Mouse (Mus musculus) embryo, embryonic 11.5 days (tissue): Measurements from ENCODE around the gene Bmper.

Experiments used
- DNase-seq: peaks from one replicate; pipeline ENCODE4 v3.0.0-alpha.2; 2012; ENCODE audit warnings: low read depth, low spot score

The Bmper gene

DNA sequence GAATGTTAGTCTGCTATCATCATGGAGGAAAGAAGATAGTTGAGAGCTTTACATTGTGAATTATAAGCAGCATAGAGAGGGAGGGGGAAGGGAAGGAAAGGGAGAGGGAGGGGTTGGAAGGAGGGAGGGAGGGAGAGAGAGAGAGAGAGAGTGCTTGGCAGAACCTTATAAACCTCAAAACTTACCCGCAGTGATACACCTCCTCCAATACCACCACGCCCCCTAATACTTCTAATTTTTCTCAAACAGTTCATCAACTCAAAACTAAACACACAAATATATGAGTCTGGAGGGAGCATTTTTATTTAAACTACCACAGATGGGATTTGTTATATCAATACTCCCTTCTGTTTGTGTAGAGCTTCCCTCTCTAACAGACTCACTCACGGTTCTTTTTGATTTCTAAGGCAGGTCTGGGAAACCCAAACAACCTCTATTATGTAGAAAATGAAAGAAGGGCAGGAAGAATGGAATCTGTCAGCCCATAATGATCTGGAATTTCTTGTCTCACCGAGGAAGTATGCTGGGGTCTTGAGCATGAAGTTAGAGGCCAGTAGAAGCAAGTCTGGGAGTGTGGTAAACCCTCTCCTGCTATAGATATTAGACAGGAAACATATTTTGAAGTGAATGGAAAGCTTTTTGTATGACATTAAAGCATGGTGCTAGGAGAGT lies 152.0 kb downstream of the Bmper start:
- no peak for DNase-seq

DNA sequence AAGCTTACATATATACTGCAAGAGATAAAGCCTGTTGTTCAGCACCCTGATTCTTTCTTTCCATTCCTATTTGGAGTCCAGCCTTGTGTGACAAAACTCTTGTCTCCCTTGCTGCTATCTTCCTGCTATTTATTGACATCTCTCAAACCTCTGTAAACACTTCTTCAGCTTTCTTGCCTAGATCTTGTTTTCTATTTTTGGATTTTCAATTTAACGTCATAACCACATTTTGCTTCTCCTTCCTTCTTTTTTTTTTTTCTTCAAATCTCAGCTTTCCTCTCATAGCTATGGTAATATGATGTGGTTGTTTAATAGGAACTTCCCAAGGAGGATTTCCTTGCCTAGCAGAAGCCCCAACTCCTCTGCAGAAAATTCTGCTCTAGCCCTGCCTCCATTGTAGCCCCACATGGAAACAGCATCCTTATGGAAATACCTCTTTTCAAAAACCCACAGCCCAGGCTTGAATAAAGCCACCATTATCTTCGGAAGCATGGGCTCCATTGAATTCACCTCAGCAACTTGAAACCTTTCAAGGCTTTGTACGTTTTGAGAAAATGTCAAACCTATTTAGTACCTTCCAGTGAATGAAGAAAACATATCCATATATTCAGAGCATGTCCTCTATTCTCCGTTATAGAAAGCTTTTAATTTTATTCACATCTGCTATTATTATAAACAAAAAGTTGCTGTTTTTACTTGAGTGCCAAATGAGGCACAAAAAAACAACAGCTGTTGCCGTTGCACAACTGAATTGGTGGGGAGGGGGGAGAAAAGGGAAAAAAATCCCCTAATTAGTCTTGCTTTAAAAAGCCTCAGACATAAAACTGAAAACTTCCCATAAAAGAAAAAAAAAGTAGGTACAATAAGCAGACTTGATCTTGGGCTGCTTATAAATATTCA lies 155.2 kb downstream of the Bmper start:
- DNase-seq = no peak

- no peak for DNase-seq
Measured at GRCm38 (mm10) chr9:23378731-23379170, 155.9 kb downstream of the Bmper start.

DNA sequence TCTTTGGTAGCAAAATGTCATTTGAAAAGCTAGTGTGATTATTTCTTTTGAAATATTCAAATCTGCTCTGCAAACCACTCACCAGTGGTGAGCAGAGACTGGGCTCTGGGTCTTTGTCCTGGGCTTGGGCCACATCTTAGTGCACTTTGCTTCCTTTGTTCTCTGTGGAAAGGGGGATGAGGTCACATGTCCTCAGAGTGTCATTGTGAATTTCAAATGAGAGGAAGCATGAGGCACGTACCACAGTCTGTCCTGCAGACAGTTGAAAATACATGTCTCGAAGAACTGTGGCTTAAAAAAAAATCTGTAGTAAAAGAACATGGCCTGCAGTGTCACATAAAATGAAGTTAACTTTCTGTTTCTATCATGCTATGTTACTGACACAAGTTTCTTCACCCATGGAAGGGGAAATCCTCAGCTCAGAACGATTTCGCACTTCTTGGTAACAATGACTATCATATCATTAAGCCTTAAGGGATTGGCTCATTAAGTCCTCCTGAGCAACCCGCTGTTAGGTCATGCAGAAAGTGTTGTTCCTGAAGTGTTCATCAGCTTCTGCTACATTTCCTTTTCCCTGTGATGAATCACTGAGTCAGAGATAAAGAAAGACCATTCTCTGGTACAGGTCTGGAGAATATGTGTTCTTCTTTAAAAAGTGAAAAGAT lies 157.4 kb downstream of the Bmper start:
- no peak for DNase-seq

DNA sequence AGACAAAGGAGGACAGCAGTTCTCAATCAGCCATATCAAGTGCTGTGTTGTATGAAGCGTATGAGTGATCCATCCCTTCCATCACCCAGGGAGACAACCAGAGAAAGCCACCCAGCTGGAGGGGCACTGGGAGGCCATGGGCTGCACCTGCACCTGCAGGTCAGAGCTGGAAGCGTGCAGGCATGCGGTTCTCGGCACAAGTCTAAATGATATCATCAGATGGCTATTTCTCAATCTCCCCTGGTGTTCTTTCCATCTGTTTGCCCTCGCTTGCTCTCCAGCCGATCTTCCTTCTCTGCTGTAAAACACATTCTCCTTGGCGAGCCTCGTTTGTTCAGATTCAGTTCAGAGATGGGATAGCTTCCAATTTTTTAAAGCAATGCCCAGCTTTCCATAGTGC lies 160.4 kb downstream of the Bmper start:
- no peak for DNase-seq

DNA sequence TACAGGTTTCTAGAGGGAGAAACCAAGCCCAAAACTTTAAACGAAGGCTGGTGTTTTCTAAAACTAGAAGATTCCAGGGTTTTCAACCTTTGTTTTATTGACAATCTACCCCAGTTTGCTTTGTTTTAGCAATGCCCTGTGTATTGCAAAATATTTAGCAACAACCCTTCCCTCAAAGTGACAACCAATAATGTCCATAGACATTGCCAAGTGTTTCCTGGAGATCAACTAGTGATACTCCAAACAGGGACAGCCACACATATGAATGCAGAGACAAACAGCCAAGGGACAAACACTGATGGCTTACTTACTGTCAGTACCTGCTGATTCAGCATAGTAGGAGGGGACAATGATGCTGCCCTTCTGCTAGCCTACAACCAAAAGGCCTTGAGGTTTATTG lies 161.0 kb downstream of the Bmper start:
- DNase-seq = no peak

- no peak for DNase-seq
Measured at GRCm38 (mm10) chr9:23384880-23385279, 162.0 kb downstream of the Bmper start.

DNA sequence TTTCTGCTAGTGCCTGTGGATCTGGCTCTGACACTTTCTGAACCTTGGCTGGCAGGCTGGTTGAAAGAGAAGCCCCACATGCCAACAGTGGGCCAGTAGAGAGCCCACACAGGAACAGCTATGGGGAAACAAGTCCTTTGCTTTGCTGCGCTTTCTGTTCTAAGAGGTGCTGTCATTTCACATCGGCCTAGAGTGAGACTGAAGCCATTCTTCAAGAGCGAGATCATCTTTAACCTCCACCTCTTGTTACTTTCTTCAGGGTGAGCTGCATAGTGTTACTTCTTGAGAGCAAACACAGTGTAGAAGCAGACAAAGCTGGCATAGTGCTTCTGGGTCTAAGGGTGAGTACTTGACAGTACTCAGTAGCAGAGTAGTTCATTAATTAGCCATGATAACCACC lies 163.3 kb downstream of the Bmper start:
- DNase-seq = no peak

DNA sequence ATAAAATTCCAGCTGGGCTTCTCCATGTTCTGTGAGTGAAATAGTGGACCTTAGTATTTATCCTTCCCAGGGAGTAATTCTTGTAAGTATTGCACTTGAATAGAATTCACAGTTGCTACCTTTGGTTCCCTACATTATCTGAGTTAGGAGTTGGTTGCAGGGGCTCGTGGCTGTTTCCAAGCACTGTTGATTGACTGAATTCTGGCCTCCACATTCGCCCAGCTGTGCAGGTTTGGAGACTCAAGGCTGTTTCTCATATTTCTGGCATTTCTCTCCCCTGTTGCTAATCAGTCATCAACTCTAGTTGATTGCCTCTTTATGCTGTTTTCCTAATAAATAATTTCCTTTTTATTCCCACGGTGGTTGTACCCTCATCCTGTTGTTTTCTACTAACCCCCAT lies 167.2 kb downstream of the Bmper start:
- DNase-seq = no peak

DNA sequence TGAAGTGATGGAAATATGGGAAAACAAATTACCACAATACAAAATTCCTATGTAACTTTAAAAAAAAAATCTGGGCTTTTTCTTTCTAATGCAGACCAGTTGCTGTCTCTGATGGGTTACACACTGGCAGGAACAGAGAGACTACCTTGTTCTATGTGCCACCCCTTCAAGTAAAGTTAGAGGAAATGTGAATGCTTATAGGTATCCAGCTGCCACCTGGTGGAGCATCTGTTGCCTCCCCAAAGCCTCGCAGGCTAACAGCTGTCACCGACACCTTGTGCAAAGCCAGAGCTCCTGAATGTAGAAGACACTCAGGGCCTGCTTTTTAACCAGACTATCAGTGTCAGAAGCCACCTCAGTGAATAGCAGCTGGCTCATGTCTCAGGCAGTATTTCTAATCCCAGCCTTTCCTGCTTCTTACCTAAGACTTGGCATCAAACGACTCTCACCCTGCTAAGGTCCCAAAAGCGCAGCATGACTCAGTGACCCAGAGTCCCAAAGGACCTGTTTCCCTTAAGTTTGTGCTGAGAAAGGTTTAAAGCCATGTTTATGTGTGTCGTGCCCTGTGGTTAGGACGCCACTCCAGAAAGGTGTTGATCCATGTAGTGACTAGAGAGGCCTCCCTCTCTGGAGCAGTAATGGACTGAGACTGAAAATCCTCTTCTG lies 171.9 kb downstream of the Bmper start:
- DNase-seq = no peak

- DNase-seq = no peak
Measured at GRCm38 (mm10) chr9:23396186-23396585, 173.3 kb downstream of the Bmper start.

DNA sequence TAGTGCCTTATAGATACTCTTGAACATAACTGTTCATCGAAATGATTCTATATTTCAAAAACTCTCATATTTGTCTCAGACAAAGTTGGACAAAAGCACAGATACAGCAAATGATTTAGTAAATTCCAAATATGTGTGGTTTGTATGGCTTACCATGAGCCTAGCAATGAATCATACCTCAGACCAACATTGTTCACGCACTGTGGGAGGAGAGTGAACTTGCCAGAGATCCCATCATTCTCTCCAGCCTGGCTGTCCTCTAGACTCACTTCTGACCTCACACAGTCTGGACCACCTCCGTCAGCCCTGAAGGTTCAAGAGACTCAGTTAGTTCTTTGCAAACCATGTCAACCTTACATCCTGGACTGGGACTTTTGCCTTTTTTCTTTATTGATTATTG lies 175.0 kb downstream of the Bmper start:
- DNase-seq = no peak

- no peak for DNase-seq
Measured at GRCm38 (mm10) chr9:23399638-23400284, 176.9 kb downstream of the Bmper start.

DNA sequence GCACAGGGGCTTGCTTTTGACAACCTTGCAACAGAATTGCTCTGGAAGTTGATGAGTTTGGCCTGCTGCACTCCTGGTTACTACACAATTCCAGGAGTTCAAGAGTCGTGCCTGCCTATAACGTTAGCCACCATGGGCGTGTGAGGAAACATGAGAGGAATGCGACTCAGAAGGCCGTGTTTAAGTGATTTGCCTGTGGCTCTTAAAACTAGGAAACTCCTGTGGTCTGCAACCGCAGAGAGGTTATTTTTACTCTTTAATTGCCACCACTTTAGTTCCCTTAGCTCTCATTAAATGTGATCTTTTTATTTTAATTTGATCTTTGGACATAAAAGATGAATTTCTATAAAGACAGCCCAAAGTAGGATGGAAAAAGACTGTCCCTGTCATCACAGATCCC lies 184.5 kb downstream of the Bmper start:
- no peak for DNase-seq

DNA sequence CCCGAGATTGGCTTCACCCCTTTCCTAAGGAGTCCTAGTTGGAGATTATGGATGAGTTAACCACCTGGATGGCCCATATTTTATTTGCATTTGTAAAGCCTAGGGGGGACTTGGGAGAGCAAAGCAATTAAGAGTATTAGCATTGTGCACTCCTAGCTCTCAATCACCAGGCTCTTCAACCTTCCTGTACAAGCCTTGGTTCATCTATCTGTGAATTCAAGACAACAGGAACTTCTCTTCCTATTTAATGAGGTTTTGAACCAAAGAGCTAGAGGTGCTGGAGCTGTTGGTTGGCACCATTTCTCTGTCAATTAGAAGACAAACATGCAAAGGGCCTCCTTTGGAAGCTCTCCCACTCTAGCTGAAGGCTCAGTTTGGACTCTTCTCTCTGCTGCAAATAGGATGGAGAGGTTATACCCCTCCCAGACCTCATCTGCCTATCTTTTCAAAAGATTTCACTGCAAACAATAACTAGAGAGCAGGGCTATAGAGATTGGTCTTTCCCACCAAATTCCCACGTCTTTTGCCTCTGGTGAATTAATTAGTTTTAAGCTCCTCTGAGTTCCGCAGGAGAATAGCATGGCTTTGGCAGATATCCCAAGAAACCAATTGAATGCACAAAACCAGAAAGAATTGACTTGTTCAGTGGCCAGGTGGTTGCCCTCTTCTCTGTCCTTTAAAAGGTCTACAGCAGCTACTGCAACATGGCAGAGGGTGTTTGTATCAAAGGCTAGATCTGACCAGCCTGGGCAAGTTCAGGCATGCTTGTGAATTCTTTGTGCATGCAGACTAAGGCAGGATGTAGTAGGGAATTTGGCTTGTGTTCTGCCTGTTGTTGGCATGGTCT lies 185.3 kb downstream of the Bmper start:
- DNase-seq = no peak

GRCm38 (mm10) chr9:23410567-23410966 lies 187.7 kb downstream of the Bmper start:
- no peak for DNase-seq

- DNase-seq = no peak
Measured at GRCm38 (mm10) chr9:23412956-23413355, 190.1 kb downstream of the Bmper start.

DNA sequence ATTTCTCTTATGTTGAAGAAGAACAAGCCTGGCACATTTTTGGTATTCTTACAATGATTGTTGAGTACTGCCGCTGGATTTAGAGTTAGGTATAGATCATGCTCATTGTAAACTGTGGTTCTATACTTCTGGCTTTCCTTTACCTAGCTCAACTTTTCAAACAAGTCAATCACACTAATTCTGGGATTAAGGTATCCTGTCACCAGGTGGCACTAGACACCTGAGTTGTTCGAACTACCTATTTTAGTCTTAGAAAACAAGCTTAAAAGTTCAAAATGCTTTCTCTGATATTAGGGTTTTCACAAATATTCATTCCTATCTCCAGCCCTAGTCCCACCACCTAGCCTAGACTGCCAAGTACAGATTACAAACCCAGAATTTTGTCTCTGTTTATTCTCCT lies 196.2 kb downstream of the Bmper start:
- no peak for DNase-seq

DNA sequence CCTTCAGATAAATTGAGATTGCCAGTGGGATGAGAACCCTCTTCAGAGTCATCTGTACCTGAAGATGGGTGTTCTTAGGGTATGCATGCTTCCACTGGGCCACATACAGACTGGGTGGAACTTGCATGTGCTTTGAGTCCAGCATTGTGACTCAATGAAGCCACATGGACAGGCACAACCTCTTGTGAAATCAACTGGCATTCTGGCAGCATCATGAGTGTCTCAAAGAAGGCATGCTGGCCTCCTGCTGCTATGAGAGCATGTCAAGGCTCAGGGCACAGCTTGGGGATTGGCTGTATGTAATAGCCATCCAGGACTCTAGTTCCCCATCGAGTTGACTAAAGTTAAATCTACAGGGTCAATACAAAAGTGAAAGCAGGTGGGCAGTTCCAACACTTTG lies 200.9 kb downstream of the Bmper start:
- DNase-seq = no peak

DNA sequence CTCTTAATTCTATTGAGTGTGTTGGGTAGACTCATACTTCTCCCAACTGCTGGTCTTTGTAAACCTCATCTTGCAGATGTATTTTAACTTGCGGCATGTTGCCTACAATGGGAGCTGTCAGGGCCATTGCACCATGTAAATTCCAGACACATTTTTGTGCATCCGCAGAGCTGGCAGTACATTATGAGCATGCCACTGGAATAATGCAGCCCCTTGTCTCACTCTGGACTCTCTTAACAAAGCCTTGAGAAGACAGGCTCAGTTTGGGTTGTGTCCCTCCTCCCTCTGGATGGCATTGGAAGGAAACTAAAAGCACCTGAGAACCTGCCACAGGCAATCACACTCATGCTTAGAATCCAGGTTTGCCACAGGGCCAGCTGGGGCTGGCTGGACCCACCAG lies 209.8 kb downstream of the Bmper start:
- DNase-seq = no peak

DNA sequence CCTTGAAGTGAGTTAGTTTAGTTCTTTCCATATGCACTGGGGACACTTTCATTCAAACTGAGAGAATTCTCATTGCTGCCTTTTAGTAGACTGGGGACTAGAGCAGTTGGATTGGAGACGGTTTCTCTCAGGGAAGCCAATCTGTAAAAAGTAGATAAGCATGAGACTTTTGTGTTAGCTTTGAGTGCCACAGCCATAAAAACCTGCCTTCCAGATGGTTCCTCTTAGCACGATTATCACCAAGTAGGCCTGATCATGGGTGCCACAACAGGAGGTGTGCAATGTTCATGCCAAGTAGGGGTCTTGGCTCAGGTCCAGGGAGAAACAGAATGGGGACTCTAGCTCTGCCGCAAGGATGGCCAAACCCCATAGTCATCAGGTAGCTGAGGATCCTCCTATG lies 210.4 kb downstream of the Bmper start:
- DNase-seq = no peak
